Mouse (Mus musculus) bone marrow, adult 2 months (tissue): Measurements from ENCODE around the gene Mrpl11.

Experiments used
- CTCF ChIP-seq: fragments of 200-500 bp; IDR thresholded peaks from 2 replicates; pipeline ENCODE4 v1.5.1; 2011; ENCODE audit warnings: low read length, control low read depth; ENCODE audit not compliant: control insufficient read depth, insufficient read depth
- POLR2A ChIP-seq: fragments of 200-500 bp; IDR thresholded peaks from 2 replicates; pipeline ENCODE4 v1.6.1; 2011; ENCODE audit warnings: low read depth, mild to moderate bottlenecking, control low read depth, low read length, borderline replicate concordance; ENCODE audit not compliant: control insufficient read depth

GRCm38 (mm10) chr19:4919652-4920051 is 42.3 kb upstream of the Mrpl11 start:
- TF ChIP-seq POLR2A: no peak
- no peak for TF ChIP-seq CTCF
